Mouse (Mus musculus) stomach, postnatal 0 days (tissue): ENCODE measurements around the gene Leng1. TPM values are rescaled to one million over a fixed set of nuclear protein-coding genes. Genes with fewer than 3 reads are reported as not detected.
"Not testable (repeated sequence)": the region's sequence is repeated elsewhere in the genome, so short reads cannot be mapped to it uniquely, and the experiment has no call there.

Experiments
- ATAC-seq: fragments of 200-750 bp; cut with Nextera tagmentation; 2 replicates; pipeline ENCODE4 v1.8.0; 2017; ENCODE audit not compliant: low FRiP score, low TSS enrichment
- DNase-seq: peaks from one replicate; pipeline ENCODE4 v3.0.0-alpha.2; 2016; ENCODE audit warnings: low spot score
- H3K27ac ChIP-seq: fragments of 300-500 bp; sonication (generic); replicated peaks from 2 replicates; pipeline ENCODE4 v1.5.1; 2014; ENCODE audit warnings: mild to moderate bottlenecking, control low read depth
- H3K27me3 ChIP-seq: fragments of 300-500 bp; sonication (generic); 2 replicates; pipeline ENCODE4 v1.6.1; 2014; ENCODE audit warnings: low read length; ENCODE audit not compliant: control insufficient read depth, insufficient read depth
- H3K36me3 ChIP-seq: fragments of 300-500 bp; sonication (generic); 2 replicates; pipeline ENCODE4 v1.6.1; 2014; ENCODE audit warnings: low read length, mixed read lengths; ENCODE audit not compliant: control insufficient read depth, insufficient read depth
- H3K4me1 ChIP-seq: fragments of 300-500 bp; sonication (generic); replicated peaks from 2 replicates; pipeline ENCODE4 v1.6.1; 2014; ENCODE audit warnings: antibody characterized with exemption; ENCODE audit not compliant: control insufficient read depth, insufficient read depth
- H3K4me2 ChIP-seq: fragments of 300-500 bp; sonication (generic); replicated peaks from 2 replicates; pipeline ENCODE4 v1.6.1; 2014; ENCODE audit warnings: low read depth, mild to moderate bottlenecking, control low read depth, moderate library complexity
- H3K4me3 ChIP-seq: fragments of 300-500 bp; sonication (generic); 2 replicates; pipeline ENCODE4 v1.5.1; 2014; ENCODE audit warnings: low read depth, low read length, control low read depth
- H3K9ac ChIP-seq: fragments of 300-500 bp; sonication (generic); 2 replicates; pipeline ENCODE4 v1.6.1; 2014; ENCODE audit warnings: mild to moderate bottlenecking, low read length, control low read depth, mixed read lengths
- H3K9me3 ChIP-seq: fragments of 300-500 bp; sonication (generic); 2 replicates; pipeline ENCODE4 v1.6.1; 2016; ENCODE audit warnings: low read length; ENCODE audit not compliant: control insufficient read depth
- CTCF ChIP-seq: IDR thresholded peaks from 2 replicates; pipeline ENCODE4 v1.5.1; 2016; ENCODE audit warnings: antibody characterized with exemption, low read depth, mild to moderate bottlenecking, moderate library complexity
- EP300 ChIP-seq: optimal IDR thresholded peaks from 2 replicates; pipeline ENCODE3; 2016; ENCODE audit warnings: antibody characterized with exemption
- WGBS: fragments of 180-500 bp; shearing (Covaris S2); extraction: QIAGEN DNeasy Blood & Tissue Kit; methylation state at CpG from one replicate; pipeline ENCODE4 v1.1.7; 2014; 5-methylcytosine and 5-hydroxymethylcytosine counted together
- polyA plus RNA-seq: library from polyadenylated mRNA; unstranded; fragments of >200 nt; fragmentation: Nextera tagmentation; extraction: Ambion mirVana; gene quantifications from 2 replicates; pipeline ENCODE4 v1.2.1, GENCODE M21; 2015

Leng1 gene
- polyA plus RNA-seq = 10.6 and 11.7 TPM in 2 replicates

- no peaks in the 10 kb centered on the region for H3K4me1 ChIP-seq
- peak within 1 kb of the TSS; percentile 78 for H3K9ac ChIP-seq
- H3K4me3 ChIP-seq = peak within 1 kb of the TSS; percentile 64
- ATAC-seq (peak; percentile 98), DNase-seq (peak; percentile 96)
- no peaks in the 10 kb centered on the region for H3K9me3 ChIP-seq
- TF ChIP-seq EP300 = no peak
- no peak for TF ChIP-seq CTCF
- H3K27me3 ChIP-seq = no peaks in the 10 kb centered on the region
- peaks cover 14% of the 10 kb centered on the region for H3K36me3 ChIP-seq
- 3% methylated on average over 45 of the region's 45 CpGs for WGBS
- peak within 1 kb of the TSS; percentile 63 for H3K4me2 ChIP-seq
- H3K27ac ChIP-seq = peak within 1 kb of the TSS; percentile 91
Measured at GRCm38 (mm10) chr7:3665215-3666114, at the start of gene Leng1. TSS of gene Leng1 (minus strand) at chr7:3665840.

DNA sequence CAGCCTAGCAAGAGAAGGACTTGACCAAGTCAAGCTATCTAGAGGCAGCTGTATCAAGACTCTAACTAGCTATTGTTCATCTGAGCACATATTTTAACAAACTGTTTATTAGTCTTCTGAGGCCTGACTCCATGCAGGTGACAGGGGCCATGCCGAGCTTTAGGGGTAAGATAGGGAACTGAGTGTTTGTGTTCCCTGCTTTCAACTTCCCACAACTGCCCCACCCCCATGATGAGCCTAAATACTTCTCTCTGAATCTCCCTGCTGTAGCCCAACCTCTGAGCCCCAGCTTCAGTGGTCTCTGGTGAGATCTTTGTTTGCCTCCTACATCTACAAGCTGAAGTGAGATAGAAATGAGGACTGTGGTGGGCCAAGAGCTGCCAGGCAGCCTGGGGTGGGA, 49.6 kb upstream of the Leng1 start:
- H3K9me3 ChIP-seq = no peaks in the 10 kb centered on the region
- H3K4me2 ChIP-seq = no peak overlapping the region
- no peaks in the 10 kb centered on the region for H3K36me3 ChIP-seq
- 35% methylated on average over 1 of the region's 1 CpGs for WGBS
- H3K27me3 ChIP-seq = no peaks in the 10 kb centered on the region
- TF ChIP-seq CTCF (no peak), EP300 (no peak)
- no peak for DNase-seq
- no peak overlapping the region for H3K27ac ChIP-seq
- no peak overlapping the region for H3K9ac ChIP-seq
- no peaks in the 10 kb centered on the region for H3K4me1 ChIP-seq
- ATAC-seq = no peak
- no peak overlapping the region for H3K4me3 ChIP-seq

DNA sequence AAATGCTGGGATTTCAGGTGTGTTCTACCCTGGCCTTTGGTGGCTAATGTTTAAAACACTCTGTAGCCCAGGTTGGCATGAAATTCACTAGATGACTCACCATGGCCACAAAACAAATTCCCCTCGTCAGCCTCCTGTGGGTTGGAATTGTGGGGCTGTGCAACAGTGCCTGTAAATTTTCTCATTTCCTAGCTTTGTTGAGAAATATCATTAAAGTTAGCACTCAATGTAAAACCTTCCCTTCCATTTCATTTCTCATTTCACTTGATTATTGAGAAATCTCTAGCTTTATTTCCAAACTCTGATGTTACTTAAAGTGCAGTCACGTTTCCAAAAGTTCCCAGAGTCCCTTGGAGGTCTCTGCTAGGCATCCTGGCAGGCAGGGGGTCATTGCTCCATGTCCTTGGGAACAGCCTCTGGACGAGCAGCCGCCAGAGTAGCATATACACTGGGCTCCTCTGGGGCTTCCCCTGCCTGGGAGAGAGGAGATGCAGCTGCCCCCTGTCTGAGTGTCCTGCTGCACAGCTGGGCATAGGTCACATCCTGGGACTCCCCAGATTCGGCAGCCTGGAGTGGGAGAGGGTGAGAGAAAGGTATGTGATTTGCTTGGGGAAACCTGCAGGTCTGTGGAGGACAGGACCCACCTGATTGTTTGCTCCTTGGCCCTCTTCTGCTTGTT, 46.8 kb upstream of the Leng1 start:
- H3K27me3 ChIP-seq = no peaks in the 10 kb centered on the region
- DNase-seq (no peak), ATAC-seq (no peak)
- H3K4me3 ChIP-seq = no peak overlapping the region
- no peak overlapping the region for H3K27ac ChIP-seq
- 25% methylated on average over 5 of the region's 5 CpGs for WGBS
- H3K9ac ChIP-seq = no peak overlapping the region
- TF ChIP-seq EP300 (no peak), CTCF (no peak)
- no peaks in the 10 kb centered on the region for H3K9me3 ChIP-seq
- no peaks in the 10 kb centered on the region for H3K4me1 ChIP-seq
- no peak overlapping the region for H3K4me2 ChIP-seq
- no peaks in the 10 kb centered on the region for H3K36me3 ChIP-seq

- ATAC-seq (no peak), DNase-seq (no peak)
- Histone ChIP-seq H3K4me2 (no peak overlapping the region), H3K36me3 (peaks cover 8% of the 10 kb centered on the region), H3K9me3 (no peaks in the 10 kb centered on the region), H3K27ac (no peak overlapping the region), H3K9ac (no peak overlapping the region), H3K4me3 (no peak overlapping the region), H3K4me1 (peaks cover 4% of the 10 kb centered on the region; the same call in 1 of the 2 replicates), H3K27me3 (no peaks in the 10 kb centered on the region)
- WGBS = 61% methylated on average over 1 of the region's 1 CpGs
- TF ChIP-seq CTCF (no peak), EP300 (no peak)
Measured at GRCm38 (mm10) chr7:3709000-3709399, 43.4 kb upstream of the Leng1 start.

GRCm38 (mm10) chr7:3708447-3708980, 42.9 kb upstream of the Leng1 start:
- H3K9me3 ChIP-seq, H3K4me3 ChIP-seq, H3K27ac ChIP-seq, H3K27me3 ChIP-seq, H3K4me1 ChIP-seq, H3K4me2 ChIP-seq, H3K9ac ChIP-seq, ATAC-seq, DNase-seq, H3K36me3 ChIP-seq: not testable (repeated sequence)
- WGBS = 36% methylated on average over 5 of the region's 5 CpGs
